Mouse (Mus musculus) common myeloid progenitor, adult 5-6 weeks (primary cell): ENCODE data around the gene Ctnna2. TPM values are rescaled to one million over a fixed set of nuclear protein-coding genes. Genes with fewer than 3 reads are reported as not detected.

ENCODE experiments used
- ATAC-seq: replicated peaks from 2 replicates; pipeline ENCODE4 v1.8.0; 2016; ENCODE audit warnings: low read depth, mild to moderate bottlenecking, moderate TSS enrichment, inconsistent platforms; ENCODE audit not compliant: poor library complexity, severe bottlenecking
- total RNA-seq: library from RNA; stranded (forward); fragments of 200-1000, 187-1606 nt; gene quantifications from 2 replicates; pipeline ENCODE4 v1.2.3, GENCODE M21; 2017

Gene Ctnna2
- total RNA-seq, 1 experiment from 2014 or later, result not detected

DNA sequence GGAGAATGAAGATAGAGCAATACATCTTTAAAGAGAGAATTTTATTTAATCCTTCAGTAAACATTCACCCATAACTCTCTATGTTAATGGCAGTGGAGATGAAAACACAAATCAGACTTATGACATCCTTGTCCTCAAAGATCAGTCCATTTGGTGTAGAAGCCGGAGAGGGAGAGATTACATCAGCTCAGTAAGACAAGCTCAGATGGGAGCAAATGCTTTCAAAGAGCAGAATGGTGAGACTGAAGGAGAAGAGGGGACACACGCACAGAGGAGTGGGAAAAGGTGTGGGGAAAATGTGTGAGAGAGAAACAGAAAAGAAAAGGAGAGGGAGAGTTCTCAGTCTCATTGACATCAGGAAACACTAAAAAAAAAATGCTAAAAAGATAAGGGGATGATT lies 144.8 kb downstream of the Ctnna2 start:
- no peak for ATAC-seq

DNA sequence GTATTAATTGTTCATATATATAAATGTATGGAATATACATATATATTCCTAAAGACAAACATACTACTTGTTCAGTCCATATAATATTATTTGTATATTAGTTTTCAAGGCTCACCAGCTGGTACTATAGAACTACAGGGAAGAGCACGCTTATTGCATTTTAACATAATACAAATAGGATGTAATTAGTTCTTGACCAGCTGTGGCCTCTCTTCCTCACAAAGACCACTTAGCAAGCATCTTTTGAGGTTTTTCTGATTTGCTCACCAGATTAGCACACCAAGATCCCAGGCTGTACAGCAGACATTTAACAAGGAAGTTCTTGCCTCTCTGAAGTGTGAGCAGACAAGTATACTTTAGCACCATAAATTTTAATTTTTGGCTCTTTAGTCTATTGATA lies 152.0 kb downstream of the Ctnna2 start:
- ATAC-seq, result no peak

- ATAC-seq, result no peak
These were observed 162.4 kb downstream of the Ctnna2 start for GRCm38 (mm10) chr6:77817116-77817515.

GRCm38 (mm10) chr6:77811041-77811440 lies 168.5 kb downstream of the Ctnna2 start:
- ATAC-seq, result no peak

DNA sequence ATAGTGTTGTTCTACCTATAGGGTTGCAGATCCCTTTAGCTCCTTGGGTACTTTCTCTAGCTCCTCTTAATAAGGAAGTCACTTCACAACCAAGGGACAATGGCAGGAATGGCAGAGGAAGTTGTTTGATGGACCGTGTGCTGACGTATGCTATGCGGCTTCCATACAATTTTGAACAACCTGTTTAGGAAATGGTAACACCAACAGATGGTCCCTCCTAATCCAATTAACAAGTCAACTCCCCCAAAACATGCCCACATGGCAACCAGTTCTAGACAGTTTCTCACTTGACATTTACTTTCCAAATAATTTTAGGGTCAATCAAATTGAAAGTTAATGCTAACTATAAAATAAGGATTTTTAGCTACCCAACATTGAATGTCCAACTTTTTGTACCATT lies 176.9 kb downstream of the Ctnna2 start:
- ATAC-seq, result no peak

DNA sequence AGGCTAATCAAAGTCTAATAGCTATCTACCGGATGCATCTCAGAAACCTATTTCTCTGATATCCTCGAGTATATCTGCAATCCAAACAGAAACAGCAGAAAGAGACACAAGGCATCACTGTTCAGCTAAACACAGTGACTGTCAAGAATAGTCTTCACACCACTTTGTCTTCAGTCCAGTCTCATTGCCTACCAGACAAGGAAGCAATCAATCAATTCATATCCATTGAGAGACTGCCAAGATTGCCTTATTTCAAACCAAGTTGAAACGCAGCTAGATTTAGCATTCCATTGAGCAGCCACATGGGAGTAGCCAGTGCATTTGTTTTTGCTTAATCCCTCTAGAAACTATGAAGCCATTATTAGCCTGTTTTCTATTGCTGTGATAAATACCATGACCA lies 196.2 kb downstream of the Ctnna2 start:
- ATAC-seq, result no peak

- no peak for ATAC-seq
These were observed 211.0 kb downstream of the Ctnna2 start for GRCm38 (mm10) chr6:77768357-77769103.

- no peak for ATAC-seq
These were observed 221.3 kb downstream of the Ctnna2 start for GRCm38 (mm10) chr6:77758164-77758563.

DNA sequence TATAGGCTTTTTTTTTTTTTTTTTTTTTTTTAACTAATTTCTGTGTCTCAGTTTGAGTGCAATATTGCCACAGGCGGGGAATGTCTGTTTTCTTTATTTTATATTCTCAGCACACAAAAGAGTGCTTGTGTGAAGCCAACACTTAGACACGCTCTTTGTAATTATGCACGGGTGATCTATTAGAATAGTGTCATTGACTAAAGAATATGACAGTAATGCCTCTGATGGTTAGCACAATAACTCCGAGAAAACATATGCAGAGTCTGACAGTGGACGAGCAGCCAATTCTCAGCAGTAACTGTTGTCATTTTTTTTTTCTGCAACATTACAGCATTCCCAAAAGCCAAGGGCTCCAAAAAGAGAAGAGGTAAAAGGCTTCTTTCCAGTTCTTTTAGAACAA lies 234.1 kb downstream of the Ctnna2 start:
- no peak for ATAC-seq

- ATAC-seq, result no peak
These were observed 235.8 kb downstream of the Ctnna2 start for GRCm38 (mm10) chr6:77743651-77744050.

DNA sequence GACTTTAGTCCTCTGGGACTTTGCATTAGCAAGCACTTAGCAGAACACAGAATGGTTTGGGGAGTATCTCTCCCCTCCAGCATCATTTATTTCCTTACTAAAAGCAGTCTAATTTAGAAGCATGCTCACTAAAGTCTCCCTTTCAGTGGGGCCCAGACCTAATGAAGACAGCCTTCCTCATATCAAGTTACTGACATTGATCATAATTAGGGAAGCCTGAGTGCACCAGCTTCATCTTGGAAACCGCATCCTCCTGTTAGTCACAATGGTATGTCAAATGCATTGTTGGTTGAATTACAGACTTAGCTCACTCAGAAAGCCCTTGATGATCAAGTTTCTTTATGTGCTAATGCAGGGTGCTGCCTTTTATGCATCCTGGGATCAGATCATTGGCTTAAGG lies 236.5 kb downstream of the Ctnna2 start:
- no peak for ATAC-seq

DNA sequence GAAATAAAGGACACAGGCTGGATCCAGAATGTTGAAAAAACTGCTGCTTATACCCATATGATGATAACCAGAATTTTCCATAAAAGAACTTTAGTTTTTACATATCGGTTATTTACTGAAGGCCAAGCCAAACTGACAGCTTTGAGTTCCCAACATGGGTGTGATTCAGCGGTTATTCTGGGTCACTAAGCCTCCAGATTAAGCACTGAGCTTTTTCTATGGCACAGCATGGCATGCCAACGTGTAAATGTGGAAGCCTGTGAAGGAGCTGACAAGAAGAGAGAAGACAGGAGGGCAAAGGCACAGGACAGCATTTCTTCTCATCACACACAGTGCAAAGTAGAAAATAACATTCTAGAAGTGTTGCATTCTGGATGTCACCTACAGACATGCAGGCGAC lies 240.9 kb downstream of the Ctnna2 start:
- ATAC-seq, result no peak

GRCm38 (mm10) chr6:77724952-77725299 lies 254.6 kb downstream of the Ctnna2 start:
- ATAC-seq, result no peak

GRCm38 (mm10) chr6:77724042-77724951 lies 255.2 kb downstream of the Ctnna2 start:
- ATAC-seq, result no peak

DNA sequence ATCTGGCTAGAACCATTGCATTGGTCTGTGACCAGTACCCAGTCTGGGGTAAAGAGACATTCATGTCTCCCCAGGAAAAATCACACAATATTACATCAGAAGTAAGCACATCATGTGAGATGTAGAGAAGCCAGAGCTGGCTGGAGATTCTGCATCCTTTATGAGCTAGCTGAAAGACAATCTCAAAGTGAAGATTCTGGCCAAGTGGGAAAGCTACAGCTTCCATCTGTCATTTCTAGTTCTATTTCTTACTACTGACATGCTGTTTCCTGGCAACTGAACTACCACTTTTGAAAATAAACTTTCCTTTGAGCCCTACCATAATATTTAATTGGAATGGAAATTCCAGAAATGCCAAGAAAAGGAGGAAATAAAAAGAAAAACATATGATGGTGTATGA lies 285.4 kb downstream of the Ctnna2 start:
- ATAC-seq, result no peak

DNA sequence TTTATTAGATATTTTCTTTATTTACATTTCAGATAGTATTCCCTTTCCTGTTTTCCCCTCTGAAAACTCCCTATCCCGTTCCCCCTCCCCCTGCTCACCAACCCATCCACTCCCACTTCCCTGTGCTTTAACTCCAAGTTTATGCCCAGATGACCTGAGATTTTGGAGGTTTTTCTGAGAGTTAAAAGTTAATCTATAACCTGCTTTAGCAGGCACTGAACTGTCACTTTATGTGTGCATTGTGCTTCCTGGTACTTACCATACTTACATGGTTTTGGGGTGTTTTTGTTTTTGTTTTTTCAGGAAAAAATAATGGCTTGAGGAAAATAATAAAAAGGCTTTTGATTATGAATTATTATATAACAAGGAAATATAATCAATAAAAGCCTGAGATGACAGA lies 292.3 kb downstream of the Ctnna2 start:
- ATAC-seq, result no peak

DNA sequence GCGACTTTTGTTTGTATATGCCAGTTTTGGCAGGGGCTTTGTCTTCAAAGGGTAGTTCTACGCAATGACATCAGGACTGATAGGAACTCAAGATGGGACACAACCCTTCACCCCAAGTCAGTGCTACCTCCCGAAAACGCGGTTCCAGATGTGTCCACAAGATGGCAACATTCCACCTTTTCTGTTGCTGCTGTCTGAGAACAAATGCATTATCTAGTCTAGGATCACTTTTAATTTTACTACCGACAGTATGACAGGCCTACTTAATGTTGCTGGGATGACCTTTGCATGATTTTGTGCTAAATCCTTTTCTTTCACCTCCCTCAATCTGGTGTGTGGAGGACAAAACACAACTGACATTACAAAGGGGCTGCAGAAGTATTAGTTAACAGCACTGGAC lies 329.4 kb downstream of the Ctnna2 start:
- 0 out of 2 replicates have a peak, but pooled peaks have one; percentile 47 for ATAC-seq

DNA sequence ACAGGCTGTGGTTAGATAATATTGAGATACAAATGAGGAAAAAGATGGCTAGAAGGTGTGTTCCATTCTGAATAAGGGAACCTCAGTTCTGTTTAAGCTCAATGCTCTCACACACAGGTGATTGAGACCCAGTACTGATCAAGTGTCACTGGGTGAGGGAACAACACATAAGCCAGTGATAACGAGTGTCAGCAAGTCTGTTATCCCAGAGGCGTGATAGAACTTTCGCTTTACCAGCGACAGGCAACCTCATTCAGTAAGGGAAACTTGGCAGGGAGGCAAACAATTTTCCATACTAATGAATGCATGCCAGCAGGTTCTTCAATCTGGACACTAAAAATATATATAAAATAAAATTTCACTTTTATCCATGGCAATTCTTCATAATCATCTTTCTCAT lies 334.9 kb downstream of the Ctnna2 start:
- ATAC-seq, result no peak

- ATAC-seq, result no peak
These were observed 340.7 kb downstream of the Ctnna2 start for GRCm38 (mm10) chr6:77638784-77639183.

GRCm38 (mm10) chr6:77633997-77634396 lies 345.5 kb downstream of the Ctnna2 start:
- peak; percentile 76 for ATAC-seq

DNA sequence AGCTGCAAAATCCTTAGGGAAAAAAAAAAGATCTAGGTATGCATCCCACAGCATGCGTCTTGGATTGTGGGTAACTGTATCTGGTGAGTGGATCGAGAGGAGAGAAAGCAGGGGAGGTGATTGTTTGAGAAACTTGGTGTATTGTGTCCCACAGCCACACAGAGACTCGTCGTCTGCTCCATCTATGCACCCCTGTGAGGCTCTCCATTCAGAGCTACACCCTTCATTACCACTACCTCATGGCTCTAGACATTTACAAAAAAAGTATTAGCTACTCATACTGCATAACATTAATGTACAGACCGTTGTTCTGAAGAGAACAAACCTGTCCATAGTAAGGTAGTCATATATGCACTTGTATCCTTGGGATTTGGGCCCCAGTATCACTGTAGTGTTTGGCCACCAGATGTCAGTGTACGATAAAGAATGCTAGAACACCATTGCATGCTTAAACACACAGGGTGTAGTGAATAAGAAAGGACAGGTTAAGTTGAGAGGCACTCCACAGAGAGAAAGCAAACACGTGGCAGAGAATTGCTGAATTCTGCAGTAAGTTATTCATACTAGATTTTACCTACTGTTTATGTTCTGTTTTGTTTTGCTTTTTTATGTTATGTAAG lies 350.8 kb downstream of the Ctnna2 start:
- ATAC-seq, result no peak
